Mouse (Mus musculus): ENCODE measurements around the gene Dusp3. TPM values are rescaled to one million over a fixed set of nuclear protein-coding genes. Genes with fewer than 3 reads are reported as not detected.

Gene Dusp3
- polyA plus RNA-seq, 1 experiment: 34.8 TPM

GRCm38 (mm10) chr11:102027361-102028017 lies 40.7 kb upstream of the Dusp3 start:
- H3K27ac ChIP-seq (ENCODE audit: insufficient read depth, low read length): no peak overlapping the region

GRCm38 (mm10) chr11:102026694-102027360 lies 40.0 kb upstream of the Dusp3 start:
- Histone ChIP-seq H3K4me1 (ENCODE audit: control insufficient read depth, insufficient read depth, low read length) (0 out of 2 replicates have a peak, but pooled peaks cover 4% of the 10 kb centered on the region), H3K4me3 (ENCODE audit: insufficient read depth, low read length) (peak overlapping the region; percentile 42), H3K27ac (ENCODE audit: insufficient read depth, low read length) (no peak overlapping the region)
- TF ChIP-seq CTCF (IDR thresholded peaks at IDR 0.05; ENCODE audit: borderline replicate concordance, insufficient read depth, low read length): no peak
- no peak for TF ChIP-seq POLR2A (IDR thresholded peaks at IDR 0.05; ENCODE audit: low read depth, low read length)

More at GRCm38 (mm10) chr11:102027361-102028017, 40.7 kb upstream of the Dusp3 start:
- TF ChIP-seq CTCF (IDR thresholded peaks at IDR 0.05; ENCODE audit: borderline replicate concordance, insufficient read depth, low read length): no peak
- H3K4me3 ChIP-seq (ENCODE audit: insufficient read depth, low read length): no peak overlapping the region; the same call in 1 of the 2 replicates
- H3K4me1 ChIP-seq (ENCODE audit: control insufficient read depth, insufficient read depth, low read length): 0 out of 2 replicates have a peak, but pooled peaks cover 4% of the 10 kb centered on the region

GRCm38 (mm10) chr11:102025991-102026660 lies 39.3 kb upstream of the Dusp3 start:
- Histone ChIP-seq H3K27ac (ENCODE audit: insufficient read depth, low read length) (no peak overlapping the region), H3K4me1 (ENCODE audit: control insufficient read depth, insufficient read depth, low read length) (0 out of 2 replicates have a peak, but pooled peaks cover 4% of the 10 kb centered on the region), H3K4me3 (ENCODE audit: insufficient read depth, low read length) (peak overlapping the region; percentile 42; the same call in 1 of the 2 replicates)
- TF ChIP-seq POLR2A (IDR thresholded peaks at IDR 0.05; ENCODE audit: low read depth, low read length) (no peak), CTCF (IDR thresholded peaks at IDR 0.05; ENCODE audit: borderline replicate concordance, insufficient read depth, low read length) (no peak)

GRCm38 (mm10) chr11:102025354-102025753 lies 38.5 kb upstream of the Dusp3 start:
- Histone ChIP-seq H3K27ac (ENCODE audit: insufficient read depth, low read length) (no peak overlapping the region), H3K4me3 (ENCODE audit: insufficient read depth, low read length) (no peak overlapping the region), H3K4me1 (ENCODE audit: control insufficient read depth, insufficient read depth, low read length) (0 out of 2 replicates have a peak, but pooled peaks cover 4% of the 10 kb centered on the region)
- TF ChIP-seq POLR2A (IDR thresholded peaks at IDR 0.05; ENCODE audit: low read depth, low read length) (no peak), CTCF (IDR thresholded peaks at IDR 0.05; ENCODE audit: borderline replicate concordance, insufficient read depth, low read length) (no peak)

- H3K4me3 ChIP-seq (ENCODE audit: insufficient read depth, low read length): no peak overlapping the region
Observed at GRCm38 (mm10) chr11:102024875-102025274, 38.1 kb upstream of the Dusp3 start.

GRCm38 (mm10) chr11:102024084-102024758 lies 37.4 kb upstream of the Dusp3 start:
- Histone ChIP-seq H3K4me3 (ENCODE audit: insufficient read depth, low read length) (no peak overlapping the region), H3K27ac (ENCODE audit: insufficient read depth, low read length) (no peak overlapping the region), H3K4me1 (ENCODE audit: control insufficient read depth, insufficient read depth, low read length) (0 out of 2 replicates have a peak, but pooled peaks cover 4% of the 10 kb centered on the region)
- TF ChIP-seq CTCF (IDR thresholded peaks at IDR 0.05; ENCODE audit: borderline replicate concordance, insufficient read depth, low read length) (no peak), POLR2A (IDR thresholded peaks at IDR 0.05; ENCODE audit: low read depth, low read length) (no peak)

More at GRCm38 (mm10) chr11:102024875-102025274, 38.1 kb upstream of the Dusp3 start:
- no peak overlapping the region for H3K27ac ChIP-seq (ENCODE audit: insufficient read depth, low read length)
- 0 out of 2 replicates have a peak, but pooled peaks cover 4% of the 10 kb centered on the region for H3K4me1 ChIP-seq (ENCODE audit: control insufficient read depth, insufficient read depth, low read length)
- TF ChIP-seq CTCF (IDR thresholded peaks at IDR 0.05; ENCODE audit: borderline replicate concordance, insufficient read depth, low read length): no peak
- TF ChIP-seq POLR2A (IDR thresholded peaks at IDR 0.05; ENCODE audit: low read depth, low read length): no peak

GRCm38 (mm10) chr11:102023406-102023805 lies 36.6 kb upstream of the Dusp3 start:
- TF ChIP-seq CTCF (IDR thresholded peaks at IDR 0.05; ENCODE audit: borderline replicate concordance, insufficient read depth, low read length) (no peak), POLR2A (IDR thresholded peaks at IDR 0.05; ENCODE audit: low read depth, low read length) (no peak)
- 0 out of 2 replicates have a peak, but pooled peaks cover 4% of the 10 kb centered on the region for H3K4me1 ChIP-seq (ENCODE audit: control insufficient read depth, insufficient read depth, low read length)
- no peak overlapping the region for H3K4me3 ChIP-seq (ENCODE audit: insufficient read depth, low read length)
- no peak overlapping the region for H3K27ac ChIP-seq (ENCODE audit: insufficient read depth, low read length)

GRCm38 (mm10) chr11:102021196-102021595 lies 34.4 kb upstream of the Dusp3 start:
- no peak overlapping the region for H3K27ac ChIP-seq (ENCODE audit: insufficient read depth, low read length)
- H3K4me1 ChIP-seq (ENCODE audit: control insufficient read depth, insufficient read depth, low read length): no peaks in the 10 kb centered on the region
- TF ChIP-seq CTCF (IDR thresholded peaks at IDR 0.05; ENCODE audit: borderline replicate concordance, insufficient read depth, low read length): no peak
- TF ChIP-seq POLR2A (IDR thresholded peaks at IDR 0.05; ENCODE audit: low read depth, low read length): no peak
- H3K4me3 ChIP-seq (ENCODE audit: insufficient read depth, low read length): no peak overlapping the region

- TF ChIP-seq CTCF (IDR thresholded peaks at IDR 0.05; ENCODE audit: borderline replicate concordance, insufficient read depth, low read length): no peak
- no peak for TF ChIP-seq POLR2A (IDR thresholded peaks at IDR 0.05; ENCODE audit: low read depth, low read length)
- Histone ChIP-seq H3K4me3 (ENCODE audit: insufficient read depth, low read length) (no peak overlapping the region), H3K4me1 (ENCODE audit: control insufficient read depth, insufficient read depth, low read length) (no peaks in the 10 kb centered on the region), H3K27ac (ENCODE audit: insufficient read depth, low read length) (no peak overlapping the region)
Observed at GRCm38 (mm10) chr11:102019736-102020135, 32.9 kb upstream of the Dusp3 start.
